Mouse (Mus musculus) thymus, postnatal 25 days (tissue): ENCODE measurements at regions not wholly inside any gene's neighbourhood (a gene's known extent, or its start where the extent isn't known, plus 50 kb on each side); places are given as distances from the start of the nearest gene placed in this dataset.

Experiments
- DNase-seq: peaks from one replicate; pipeline ENCODE4 v3.0.0; 2022

DNA sequence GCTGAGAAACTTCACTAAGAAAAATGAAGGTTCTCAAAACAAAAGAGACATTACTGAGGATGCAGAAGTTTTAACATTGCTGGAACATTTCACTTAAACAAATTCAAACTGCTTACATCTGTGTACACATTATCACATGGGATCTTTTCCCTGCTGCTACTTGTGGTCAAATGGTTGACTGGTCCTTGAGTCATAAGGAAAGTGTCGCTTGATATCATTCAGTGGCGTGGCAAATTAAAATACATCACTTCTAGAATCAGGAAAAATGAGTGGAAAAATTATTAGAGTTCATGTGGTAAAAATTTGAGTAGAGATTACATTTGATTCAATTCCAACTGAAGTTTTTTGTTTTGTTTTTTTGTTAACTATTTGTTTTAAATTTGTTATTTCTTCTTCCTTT is 420.2 kb upstream of the Adgrl2 start:
- DNase-seq, result no peak

DNA sequence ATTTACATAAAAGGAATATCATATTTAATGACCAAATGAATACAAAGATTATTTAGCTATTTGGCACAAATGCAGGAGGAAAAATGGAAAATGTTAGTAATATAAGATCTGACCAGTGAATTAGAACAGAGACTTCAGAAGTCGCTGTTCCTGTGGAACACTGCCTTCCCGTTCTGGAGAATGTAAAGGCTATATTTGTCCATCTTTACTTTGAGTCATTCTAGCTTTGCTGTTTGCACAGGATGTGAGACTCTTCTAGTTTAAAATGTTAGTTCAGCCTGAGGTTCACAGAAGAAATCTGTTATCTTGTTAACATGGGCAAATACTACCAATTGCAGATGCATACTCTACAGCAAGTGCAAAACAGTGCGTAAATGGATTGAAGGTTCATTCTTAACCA is 418.5 kb upstream of the Adgrl2 start:
- no peak for DNase-seq

DNA sequence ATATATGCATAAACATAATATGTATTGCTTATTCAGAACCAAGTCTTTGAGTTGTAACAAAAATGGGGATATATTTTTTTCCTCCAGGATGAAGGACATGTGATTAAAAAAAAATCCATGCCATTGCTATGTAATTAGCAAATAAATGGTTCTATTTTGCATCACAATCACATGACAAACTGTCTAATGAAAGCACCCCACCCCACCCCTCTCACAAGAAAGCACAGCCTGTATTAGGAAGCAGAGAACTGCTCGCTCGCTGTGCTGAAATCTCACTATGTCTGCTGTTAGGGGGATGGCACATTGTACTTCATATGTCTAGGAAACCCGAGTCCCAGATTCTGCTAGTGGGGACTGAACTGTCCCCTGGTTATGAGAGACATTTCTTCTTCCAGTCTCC is 415.5 kb upstream of the Adgrl2 start:
- no peak for DNase-seq

DNA sequence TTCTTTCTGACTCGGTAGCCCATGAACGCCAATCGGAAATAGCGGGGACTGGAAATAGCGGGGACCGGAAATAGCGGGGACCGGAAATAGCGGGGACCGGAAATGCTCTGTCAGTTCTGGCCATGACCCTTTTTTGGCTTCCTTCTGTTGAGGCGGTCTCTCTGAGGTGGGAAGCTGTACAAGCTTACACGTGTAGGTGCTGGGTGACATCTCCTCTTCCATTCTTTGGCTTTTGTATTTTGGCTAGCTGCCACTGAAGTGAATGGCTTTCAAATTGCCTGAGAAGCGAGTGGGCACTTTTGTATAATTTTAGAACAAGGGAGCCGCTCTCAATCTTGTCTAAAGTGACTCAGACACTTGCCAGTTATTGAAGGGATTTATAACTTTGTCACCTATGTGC is 414.3 kb upstream of the Adgrl2 start:
- DNase-seq, result no peak

DNA sequence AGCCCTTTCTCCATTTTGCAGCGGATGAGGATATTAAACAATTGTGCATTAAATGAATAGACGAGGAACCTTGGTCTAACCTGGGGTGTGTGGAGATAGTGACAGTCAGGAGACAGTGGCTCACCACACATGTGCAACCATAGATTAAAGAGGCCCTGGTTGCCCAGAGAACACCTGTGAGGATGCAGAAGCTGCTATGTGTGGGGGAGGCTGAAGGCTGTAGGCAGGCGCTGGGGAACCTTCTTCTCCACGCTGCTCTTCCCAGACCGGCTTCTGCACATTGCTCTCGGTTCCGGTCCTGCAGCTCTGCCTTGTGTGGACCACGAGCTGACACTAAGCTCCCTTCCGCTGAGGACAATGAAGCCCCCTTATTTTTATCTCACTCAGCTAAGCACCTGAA is 412.1 kb upstream of the Adgrl2 start:
- no peak for DNase-seq

DNA sequence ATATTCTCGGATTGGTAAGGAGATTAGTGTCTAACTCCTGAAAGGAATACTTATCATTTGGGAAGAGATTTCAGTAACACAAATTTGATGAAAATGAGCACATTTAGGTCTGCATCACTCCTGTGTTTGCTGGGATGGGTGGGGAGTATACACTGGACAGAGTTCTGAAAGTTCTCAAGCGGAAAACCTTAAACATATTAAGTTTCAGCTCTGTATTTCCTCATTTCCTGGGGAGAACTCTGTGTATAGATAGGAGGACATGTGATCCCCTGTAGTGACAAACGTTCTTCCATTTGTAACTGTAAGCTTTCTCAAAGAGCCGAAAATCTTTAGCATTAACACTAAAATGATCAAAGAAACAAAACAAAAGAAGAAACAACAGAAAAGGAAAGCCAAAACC is 404.7 kb upstream of the Adgrl2 start:
- no peak for DNase-seq

DNA sequence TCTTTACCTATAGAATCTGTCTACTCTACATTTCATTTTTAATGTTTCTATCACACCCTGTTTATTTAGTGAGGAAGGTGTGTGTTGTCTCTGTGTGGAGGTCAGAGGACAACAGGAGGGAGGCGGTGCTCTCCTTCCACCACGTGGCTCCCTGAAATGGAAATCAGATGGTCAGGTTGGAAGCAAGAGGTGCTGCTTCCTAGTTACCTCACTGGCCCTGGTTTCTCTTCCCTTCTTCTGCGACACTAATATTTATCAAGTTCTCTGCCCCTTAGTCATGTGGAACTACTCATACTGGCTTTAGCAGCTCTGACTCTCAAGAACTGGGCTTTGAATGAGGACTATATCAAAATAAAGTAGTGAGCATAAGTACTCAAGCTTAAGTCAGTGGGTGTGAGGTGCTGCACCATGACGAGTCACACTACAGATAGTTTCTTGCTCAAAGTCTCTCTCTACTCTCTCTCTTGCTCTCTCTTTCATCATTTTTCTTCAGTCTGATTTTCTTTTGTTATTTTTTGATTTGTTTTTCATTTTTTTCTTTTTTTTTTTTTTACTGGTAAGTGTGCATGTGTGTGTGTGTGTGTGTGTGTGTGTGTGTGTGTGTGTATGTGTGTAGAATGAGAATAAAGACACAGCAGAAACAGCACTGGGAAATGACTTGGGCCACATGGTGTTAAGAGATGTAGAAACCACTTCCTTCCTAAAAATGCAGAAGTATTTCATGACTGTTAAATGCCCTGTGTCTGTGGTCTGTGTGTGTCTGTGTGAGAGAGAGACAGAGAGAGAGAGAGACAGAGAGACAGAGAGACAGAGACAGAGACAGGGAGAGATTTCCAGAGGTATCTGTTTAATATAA is 403.2 kb upstream of the Adgrl2 start:
- DNase-seq, result no peak

DNA sequence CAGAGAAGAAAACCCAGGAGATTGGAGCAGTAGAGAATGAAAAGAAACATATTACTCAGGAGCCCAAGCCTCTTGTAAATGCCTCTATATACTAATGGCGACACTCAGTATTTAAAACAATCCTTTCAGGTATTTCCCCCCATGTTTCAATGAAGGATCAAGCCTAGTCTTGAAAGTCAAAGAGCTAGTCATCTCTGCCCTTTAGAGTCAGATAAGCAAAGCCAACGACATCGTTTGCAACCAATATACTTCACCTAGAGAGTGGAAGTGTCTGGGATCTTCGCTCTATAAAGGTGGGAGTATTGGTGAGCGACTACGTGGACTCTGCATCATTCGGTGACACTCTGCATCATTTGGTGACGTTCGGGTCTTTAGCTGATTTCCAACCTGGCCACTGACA is 401.8 kb upstream of the Adgrl2 start:
- no peak for DNase-seq

DNA sequence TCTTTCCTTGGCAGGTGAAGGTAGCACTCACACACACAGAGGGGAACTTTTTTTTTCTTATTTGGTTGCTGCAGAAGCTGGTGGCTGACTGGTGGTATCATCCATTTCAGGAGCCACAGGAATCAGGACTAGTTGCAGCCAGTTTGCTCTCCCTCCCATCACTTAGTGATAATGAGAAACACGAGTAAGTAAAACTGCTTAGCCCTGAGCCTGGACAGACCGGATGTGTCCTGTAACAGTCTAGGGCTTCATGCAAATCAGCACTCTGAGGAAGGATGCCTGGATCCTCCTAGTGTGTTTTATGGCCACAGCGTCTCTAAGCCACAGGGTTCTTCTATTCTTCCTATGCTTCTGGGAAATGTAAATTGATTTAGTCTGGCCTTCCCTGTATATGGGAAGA is 397.2 kb upstream of the Adgrl2 start:
- DNase-seq, result no peak

DNA sequence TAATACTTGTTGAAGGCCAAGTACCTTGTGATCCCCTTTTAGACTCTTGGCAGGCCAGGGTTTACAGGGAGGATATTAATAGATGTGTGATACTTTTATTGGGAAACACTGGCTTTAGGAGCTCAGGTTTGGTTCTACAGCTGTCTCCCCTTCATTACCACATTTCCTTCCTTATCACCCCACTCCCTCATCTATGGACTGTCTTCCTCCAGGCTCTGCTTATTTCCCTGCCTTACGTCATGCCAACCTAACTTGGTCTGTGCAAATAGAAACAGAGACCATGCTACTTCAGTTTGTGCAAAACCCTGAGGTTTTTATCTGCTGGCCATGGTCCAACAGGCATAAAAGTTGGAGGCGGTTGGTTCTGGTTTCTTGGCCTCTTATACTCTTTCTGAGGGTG is 395.7 kb upstream of the Adgrl2 start:
- DNase-seq, result no peak

DNA sequence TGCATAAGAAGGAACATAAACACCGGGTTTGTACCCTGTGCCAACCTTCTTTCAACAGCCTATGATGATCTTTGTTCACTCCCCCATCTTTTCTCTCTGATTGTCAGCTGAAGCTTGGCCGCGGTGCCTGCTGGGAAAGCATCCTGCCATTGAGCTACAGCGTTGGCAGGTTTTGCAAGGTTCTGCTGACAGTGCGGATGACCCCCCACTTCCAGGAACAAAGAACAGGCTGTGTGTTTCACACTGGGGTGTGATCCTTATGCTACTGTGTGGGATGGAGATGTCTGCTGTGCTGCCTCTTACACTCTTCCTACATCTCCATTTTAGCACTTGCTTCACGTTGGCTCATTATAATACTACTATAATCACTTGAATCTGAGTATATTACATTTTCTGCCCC is 395.0 kb upstream of the Adgrl2 start:
- DNase-seq, result no peak

DNA sequence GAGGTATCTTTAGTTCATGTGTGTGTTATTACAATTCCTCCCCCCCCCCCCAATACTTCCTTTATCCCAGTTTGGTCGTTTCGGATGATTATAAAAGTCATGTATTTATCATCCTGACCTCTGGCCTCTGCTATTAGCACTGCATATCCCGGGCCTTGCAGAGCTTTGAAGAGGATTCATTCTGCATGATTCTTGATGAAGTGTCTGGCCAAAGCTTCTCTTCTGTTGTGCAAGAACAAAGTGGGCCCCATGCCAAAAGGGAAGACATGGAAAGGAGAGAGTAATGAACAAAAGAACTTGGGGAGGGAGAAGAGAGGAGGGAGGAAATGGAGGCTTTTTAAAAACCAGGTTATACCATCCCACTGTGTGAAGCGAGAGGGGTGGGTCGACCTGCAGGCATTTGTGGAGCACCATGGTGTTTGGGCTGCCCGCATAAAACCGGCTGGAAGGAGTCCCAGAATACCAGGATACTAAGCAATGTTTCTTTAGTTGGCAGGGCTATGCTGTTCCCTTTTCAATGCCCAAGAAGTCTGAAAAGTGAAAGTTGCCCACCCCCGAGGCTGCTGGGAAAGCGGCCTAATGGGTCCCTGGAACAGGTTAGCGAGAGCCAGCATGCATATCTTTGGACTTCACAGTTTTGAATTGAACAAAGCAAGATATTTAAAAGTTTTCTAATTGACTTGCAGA is 391.3 kb upstream of the Adgrl2 start:
- no peak for DNase-seq

DNA sequence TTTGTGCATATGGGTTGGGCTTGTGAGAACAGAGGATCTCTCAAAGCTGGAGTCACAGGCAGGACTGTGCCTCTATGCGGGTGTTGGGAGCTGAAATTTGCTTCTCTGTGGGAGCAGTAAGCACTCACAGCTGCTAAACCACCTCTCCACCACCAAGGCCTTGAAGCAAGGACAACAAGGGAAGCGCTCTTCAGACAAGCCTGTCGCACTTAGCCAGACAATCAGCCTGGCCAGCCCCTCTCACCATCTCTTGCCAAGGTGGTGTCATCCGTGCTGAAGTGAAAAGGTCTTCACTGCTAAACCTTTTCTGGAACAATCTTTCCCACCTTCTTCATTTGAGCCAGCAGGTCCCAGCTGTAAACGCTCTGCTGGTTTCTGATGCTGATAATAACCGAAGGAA is 390.7 kb upstream of the Adgrl2 start:
- no peak for DNase-seq

DNA sequence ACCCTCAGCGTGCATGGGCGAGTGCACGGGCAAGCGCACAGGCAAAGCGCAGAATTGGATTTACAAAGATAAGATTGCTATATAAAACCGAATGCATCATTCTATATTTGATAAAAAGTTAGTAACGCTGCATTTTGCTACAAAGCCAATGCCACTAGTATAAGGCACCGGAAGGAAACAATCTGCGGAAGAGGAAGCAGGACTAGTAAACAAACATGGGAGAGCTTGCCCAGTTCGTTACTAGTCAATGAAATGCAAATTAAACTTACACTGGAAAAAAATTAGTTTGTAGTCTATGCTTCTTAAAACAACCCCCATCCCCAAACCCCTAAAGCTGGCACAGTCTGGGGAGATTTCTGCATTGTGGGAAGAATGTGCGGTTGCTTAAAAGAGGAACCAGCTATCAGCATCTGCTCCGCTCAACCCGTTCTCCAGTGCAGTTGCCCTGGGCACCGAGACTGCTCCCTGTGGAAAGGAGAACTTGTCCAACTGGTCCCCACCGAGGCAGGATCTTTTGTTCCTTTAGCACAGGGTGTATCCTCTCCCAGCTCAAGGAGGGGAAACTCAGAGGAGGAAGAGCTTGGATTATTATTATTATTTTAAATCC is 389.6 kb upstream of the Adgrl2 start:
- DNase-seq, result no peak

DNA sequence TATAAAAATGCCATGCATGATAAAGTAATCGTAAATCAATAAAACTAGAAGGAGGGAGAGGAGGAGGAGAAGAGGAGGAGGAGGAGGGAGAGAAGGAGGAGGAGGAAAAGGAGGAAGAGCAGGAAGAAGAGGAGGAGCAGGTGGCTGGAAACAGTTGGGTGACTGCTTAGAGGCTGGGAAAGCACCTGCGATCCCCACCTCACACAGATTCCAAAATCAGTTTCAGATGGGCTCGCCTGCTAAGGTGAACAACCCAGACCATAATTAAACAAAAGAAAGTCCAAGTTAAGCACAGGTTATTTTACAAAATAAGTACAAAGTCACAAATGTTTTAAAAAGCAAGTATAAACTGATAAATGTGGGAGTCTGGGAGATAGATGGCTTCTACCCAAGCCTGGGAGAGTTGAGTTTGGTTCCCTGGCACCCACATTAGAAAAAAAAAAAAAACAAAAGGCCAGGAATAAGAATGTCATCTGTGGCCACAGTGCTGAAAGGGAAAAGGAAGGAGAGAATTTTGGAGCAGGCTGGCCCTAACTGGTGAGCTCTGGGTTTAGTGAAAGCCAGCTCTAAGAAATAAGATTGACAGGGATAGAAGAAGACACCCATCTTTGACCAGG is 389.0 kb upstream of the Adgrl2 start:
- no peak for DNase-seq

DNA sequence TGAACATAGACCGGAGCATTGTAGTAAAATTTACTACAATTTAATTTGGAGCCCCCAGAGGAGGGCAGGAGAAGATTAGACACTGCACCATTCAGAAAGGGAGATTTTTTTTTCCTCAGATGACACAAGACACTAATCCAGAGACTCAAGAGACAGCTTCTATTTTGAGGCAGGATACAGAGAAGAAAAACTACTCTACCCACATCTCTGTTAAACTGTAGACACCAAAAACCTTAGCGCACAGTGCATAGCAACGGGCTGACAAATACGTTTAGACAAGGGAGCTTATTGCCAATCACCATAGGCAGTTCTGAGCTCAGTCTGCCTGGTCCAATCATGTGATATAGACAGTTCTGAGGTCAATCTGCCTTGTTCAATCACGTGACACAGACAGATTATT is 381.1 kb upstream of the Adgrl2 start:
- no peak for DNase-seq

DNA sequence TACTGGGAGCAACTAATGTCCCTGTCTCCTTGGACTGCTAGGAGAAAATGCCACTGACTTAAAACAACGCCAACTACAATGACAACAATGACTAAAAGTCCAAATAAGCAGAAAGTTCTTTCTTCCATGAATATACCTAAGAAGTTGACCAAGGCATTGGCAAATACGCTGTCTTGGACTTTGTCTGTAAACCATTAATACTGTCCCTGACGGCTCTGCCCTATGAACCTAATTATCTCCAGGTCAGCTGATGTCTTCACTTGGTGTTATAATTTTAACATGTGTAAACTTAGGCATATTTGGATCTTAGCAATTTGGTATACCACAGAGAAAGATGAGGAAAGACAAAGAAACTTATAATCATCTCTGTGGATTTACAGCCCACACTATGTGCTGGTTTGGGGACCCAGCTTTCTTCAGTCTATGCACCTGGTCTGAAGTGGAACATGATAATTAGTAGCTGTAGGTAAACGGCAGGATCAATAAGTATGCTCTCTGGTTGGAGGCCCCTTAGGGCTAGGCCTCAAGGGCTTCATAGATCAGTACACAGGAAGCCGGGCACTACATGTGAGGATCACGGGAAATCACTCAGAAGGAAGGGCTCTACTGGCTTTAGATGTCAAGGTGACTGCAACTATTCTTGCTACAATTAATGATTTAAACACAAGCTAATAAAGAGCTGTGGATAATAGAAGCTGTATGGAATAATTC is 380.3 kb upstream of the Adgrl2 start:
- DNase-seq, result no peak

DNA sequence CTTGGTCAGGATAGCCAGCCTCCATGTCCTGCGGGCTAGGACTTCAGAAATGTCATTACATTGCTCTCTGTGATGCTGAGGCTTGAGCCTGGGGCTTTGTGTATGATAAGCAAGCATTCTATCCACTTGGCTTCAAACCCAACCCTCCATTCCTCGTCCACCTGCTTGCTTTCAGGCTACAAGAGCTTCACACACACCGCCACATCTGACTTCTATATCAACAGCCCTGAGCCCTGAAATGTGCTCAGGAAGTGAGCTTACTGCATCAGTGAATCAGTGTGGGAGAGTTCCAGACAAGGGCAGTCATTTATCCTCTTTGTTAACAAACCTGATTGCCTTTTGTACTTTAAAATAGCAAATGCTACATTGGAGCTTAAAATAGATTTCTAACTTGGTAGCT is 377.5 kb upstream of the Adgrl2 start:
- DNase-seq, result no peak

DNA sequence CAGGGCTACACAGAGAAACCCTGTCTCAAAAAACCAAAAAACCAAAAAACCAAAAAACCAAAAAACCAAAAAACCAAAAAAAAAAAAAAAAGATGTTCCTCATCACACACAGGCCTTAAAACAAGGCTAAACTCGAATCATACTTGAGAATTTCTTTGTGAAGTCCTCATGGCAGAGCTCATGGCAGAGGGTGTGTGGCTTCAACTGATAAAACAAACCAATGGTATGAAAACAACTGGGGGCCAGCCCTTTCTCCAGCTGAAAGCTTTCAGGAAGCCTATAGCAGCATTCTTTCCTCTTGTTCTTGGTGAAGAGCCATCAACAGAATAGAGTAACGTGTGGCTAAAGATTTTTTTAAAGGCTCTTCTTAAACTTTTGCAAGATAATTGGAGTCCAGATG is 369.8 kb upstream of the Adgrl2 start:
- DNase-seq, result no peak

DNA sequence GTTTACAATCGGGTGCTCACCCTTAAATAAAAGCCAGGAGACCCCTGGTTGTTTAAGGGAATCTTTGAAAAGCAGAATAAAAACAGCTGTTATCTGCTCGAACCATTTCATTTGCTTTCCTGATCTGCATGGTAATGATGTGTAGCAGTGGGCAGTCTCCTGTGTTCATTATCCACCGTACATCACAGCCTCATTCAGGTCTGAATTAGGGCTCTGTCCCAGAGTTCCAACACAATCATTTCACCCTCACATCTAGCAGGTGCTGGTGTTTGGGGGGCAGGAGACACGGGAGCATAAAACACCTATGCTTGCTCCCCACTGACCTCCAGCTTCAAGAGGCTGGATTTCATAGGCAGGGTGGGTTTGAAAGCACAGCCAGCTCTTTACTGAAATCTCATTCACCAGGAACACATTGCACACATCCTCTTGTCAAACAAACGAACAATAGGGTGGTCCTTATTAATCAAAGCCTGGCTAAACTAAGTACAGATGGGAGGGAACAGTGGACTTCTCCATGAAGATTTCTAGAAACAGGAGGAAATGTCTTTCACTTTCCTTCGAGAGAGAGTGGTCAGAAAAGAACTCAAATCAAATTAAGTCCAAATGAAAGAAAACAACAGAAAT is 368.3 kb upstream of the Adgrl2 start:
- no peak for DNase-seq

DNA sequence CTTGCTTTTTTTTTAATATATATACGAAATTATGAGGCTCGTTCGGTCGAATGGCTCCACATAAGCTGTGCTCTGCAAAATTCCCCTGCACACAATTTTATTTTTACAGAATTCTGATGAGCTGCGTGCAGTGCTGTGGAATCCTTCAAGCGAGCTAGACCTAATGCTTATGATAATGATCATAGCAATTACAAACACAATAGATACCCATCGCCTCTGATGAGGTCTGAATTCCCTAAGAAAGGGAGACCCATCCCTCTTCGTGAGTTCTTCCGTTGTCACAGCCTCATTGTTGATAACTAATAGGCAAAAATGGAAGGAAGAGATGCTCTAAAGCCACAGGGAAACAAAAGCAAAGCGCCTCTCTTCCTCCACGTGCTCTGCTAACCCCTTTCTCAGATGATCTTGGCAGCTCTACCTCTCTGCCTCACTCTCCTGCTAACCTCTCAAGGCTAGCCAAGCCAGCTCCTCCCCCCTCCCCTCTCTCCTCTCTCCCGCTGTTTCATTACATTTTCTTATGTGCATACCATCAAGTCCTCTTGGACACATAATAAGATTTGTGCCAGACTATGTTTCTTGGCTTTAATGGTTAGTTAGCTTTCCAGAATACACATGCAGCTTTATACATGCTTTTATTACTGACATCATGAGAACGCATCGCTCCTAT is 367.7 kb upstream of the Adgrl2 start:
- no peak for DNase-seq

DNA sequence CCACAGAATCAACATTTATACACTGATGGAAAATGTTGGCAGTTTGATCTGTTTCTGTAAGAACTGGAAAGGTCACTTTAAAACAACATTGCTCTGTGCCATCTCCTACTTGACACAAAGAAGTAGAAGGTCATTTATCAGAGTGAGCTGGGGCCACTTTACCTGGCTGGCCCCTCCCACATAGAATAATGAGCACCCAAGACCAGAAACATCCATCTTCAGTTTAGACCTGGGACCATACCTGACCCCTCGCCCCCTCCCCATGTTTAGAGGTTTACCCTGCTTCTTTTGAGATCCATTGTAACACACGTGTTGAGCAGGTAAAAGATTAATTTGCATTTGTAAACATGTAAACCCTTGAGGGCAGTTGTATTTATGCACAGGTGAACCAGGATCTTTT is 366.8 kb upstream of the Adgrl2 start:
- DNase-seq, result no peak
